Mouse (Mus musculus) neural tube, embryonic 15.5 days (tissue): ENCODE measurements at regions not wholly inside any gene's neighbourhood (a gene's known extent, or its start where the extent isn't known, plus 50 kb on each side); places are given as distances from the start of the nearest gene placed in this dataset.
A peak's percentile ranks its signal among the peaks of the same experiment; 100 is the strongest.

Experiments used
- ATAC-seq: fragments of 200-750 bp; cut with Nextera tagmentation; 2 replicates; pipeline ENCODE4 v1.8.0; 2017; ENCODE audit warnings: mild to moderate bottlenecking, moderate TSS enrichment, moderate library complexity; ENCODE audit not compliant: low FRiP score
- H3K27ac ChIP-seq: fragments of 300-500 bp; sonication (generic); replicated peaks from 2 replicates; pipeline ENCODE4 v1.5.1; 2015; ENCODE audit warnings: mild to moderate bottlenecking, inconsistent platforms
- H3K27me3 ChIP-seq: fragments of 300-500 bp; sonication (generic); replicated peaks from 2 replicates; pipeline ENCODE4 v1.6.1; 2015; ENCODE audit warnings: inconsistent platforms
- H3K36me3 ChIP-seq: fragments of 300-500 bp; sonication (generic); 2 replicates; pipeline ENCODE4 v1.6.1; 2015; ENCODE audit warnings: inconsistent platforms
- H3K4me1 ChIP-seq: fragments of 300-500 bp; sonication (generic); 2 replicates; pipeline ENCODE4 v1.6.1; 2015; ENCODE audit warnings: inconsistent platforms
- H3K4me2 ChIP-seq: fragments of 300-500 bp; sonication (generic); 2 replicates; pipeline ENCODE4 v1.6.1; 2015; ENCODE audit warnings: inconsistent platforms, mild to moderate bottlenecking, moderate library complexity
- H3K4me3 ChIP-seq: fragments of 300-500 bp; sonication (generic); replicated peaks from 2 replicates; pipeline ENCODE4 v1.5.1; 2015; ENCODE audit warnings: mild to moderate bottlenecking, inconsistent platforms
- H3K9ac ChIP-seq: fragments of 300-500 bp; sonication (generic); replicated peaks from 2 replicates; pipeline ENCODE4 v1.6.1; 2015; ENCODE audit warnings: mild to moderate bottlenecking, inconsistent platforms
- H3K9me3 ChIP-seq: fragments of 300-500 bp; sonication (generic); replicated peaks from 2 replicates; pipeline ENCODE4 v1.6.1; 2016; ENCODE audit warnings: inconsistent platforms
- WGBS: fragments of 180-500 bp; shearing (Covaris S2); methylation state at CpG from one replicate; pipeline ENCODE4 v1.1.7; 2015; ENCODE audit warnings: mixed read lengths; 5-methylcytosine and 5-hydroxymethylcytosine counted together

DNA sequence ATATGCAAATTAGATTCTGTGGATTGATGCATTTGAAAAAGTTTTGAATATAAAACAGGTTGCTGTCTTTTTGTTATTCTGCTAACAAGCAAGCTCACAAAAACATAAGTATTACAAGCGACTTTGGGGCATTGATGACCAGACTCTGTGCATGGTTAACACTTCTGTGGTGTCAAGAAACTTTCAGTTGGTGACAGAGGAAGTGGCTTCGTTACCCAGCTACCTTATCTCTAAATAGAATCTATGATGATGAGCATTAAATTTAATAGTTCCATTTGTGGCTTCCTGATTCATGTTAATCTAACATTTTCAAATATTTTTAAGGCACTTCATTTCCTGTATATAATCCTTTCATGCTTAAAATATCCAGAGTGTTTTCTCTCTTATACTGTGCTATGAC is 100.8 kb downstream of the Tm2d1 start:
- no peak for ATAC-seq
- no peaks in the 10 kb centered on the region for H3K9me3 ChIP-seq
- H3K4me1 ChIP-seq = no peaks in the 10 kb centered on the region
- H3K4me3 ChIP-seq = no peak overlapping the region
- no peak overlapping the region for H3K27ac ChIP-seq
- WGBS = 75% methylated on average over 2 of the region's 2 CpGs
- no peak overlapping the region for H3K9ac ChIP-seq
- no peaks in the 10 kb centered on the region for H3K27me3 ChIP-seq
- H3K4me2 ChIP-seq = no peak overlapping the region
- no peaks in the 10 kb centered on the region for H3K36me3 ChIP-seq

DNA sequence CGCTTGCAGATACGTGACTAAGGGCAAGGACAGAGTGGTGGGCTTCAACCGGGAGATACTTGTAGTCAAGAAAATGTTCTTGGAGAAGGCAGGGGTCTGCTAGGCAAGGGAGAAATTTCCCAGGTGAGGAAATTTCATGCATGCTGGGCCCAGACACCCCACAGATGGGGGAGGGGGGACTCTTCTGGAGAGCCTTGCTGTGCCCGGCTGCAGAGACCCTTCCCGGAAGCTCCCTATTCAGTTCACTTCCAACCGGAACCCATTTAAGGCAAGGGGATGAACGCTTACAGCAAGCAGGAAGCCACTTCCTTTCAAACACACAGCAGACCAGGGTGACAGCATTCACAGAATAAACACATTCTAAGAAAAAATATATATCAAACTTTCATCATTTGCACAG is 124.8 kb downstream of the Tm2d1 start:
- Histone ChIP-seq H3K4me3 (no peak overlapping the region), H3K9ac (no peak overlapping the region), H3K36me3 (no peaks in the 10 kb centered on the region), H3K9me3 (no peaks in the 10 kb centered on the region), H3K4me1 (no peaks in the 10 kb centered on the region), H3K27me3 (no peaks in the 10 kb centered on the region), H3K27ac (no peak overlapping the region), H3K4me2 (no peak overlapping the region)
- 82% methylated on average over 7 of the region's 7 CpGs for WGBS
- ATAC-seq = no peak

DNA sequence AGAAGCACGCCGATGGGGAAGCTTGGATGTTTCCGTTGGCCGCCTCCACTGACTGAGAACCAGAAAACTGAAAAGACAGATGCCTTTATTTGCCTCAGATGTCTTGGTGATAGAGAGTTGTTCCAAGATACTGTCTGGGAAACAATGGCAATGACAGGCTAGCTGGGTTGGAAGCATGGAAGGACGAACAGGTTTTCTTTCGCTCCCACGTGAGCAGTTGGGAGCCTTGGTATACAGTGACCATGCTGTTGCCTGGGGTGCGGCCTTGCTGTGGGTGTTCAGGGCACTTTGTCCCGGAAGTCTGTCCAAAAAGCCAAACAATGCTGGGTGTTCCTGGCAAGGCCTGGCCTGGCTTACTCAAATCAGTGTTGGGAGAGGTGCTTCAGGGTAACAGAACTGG is 125.4 kb downstream of the Tm2d1 start:
- no peaks in the 10 kb centered on the region for H3K27me3 ChIP-seq
- 90% methylated on average over 9 of the region's 9 CpGs for WGBS
- no peaks in the 10 kb centered on the region for H3K36me3 ChIP-seq
- H3K9me3 ChIP-seq = no peaks in the 10 kb centered on the region
- no peak for ATAC-seq
- H3K4me3 ChIP-seq = no peak overlapping the region
- no peak overlapping the region for H3K9ac ChIP-seq
- H3K4me2 ChIP-seq = no peak overlapping the region
- H3K4me1 ChIP-seq = no peaks in the 10 kb centered on the region
- no peak overlapping the region for H3K27ac ChIP-seq

DNA sequence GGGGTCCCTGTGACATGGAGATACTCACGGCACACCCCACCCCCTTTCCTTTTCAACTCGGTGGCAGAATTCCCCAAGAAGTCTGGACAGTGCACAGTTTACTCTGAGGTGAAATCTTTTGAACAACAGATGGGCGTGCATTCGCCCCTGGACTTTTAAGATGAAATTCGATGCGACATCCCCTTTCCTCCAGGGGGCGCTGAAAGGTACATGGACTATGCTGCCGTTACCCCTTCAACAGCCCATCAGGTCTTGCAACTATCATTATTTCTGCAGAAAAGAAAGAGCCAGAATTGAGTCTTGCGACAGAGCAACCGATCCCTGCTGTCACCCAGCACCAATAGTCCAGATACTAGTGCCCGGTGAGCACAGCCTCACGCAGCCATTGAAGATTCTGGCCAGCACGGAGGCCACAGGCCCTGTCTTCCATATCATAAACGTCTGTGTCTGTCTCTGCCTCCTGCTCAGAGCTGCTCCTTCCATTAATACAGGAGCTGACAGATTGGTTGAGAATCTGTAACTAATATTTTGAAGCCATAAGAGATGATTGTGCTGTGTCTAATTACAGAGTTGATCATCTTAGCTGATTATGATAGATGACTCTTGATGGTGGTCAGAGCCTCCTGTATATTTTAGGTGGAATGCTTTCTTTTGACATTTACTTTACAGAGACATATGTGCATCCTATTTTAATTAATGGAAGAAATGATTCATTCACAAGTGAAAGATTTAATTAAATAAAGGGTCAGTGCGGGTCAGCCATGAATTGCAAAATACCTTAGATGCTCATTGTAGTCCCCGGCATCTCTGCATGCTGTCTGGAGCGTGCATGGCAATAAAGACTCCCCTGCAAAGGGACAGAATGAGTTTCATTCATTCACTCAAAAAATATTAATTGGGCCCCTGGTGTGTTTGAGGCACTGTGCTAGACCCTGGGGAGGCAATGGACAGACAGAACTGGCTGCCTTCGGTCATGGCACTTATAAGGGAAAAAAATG is 128.0 kb downstream of the Tm2d1 start:
- no peak overlapping the region for H3K27ac ChIP-seq
- ATAC-seq = no peak
- H3K4me3 ChIP-seq = no peak overlapping the region
- no peaks in the 10 kb centered on the region for H3K36me3 ChIP-seq
- H3K9me3 ChIP-seq = no peaks in the 10 kb centered on the region
- H3K9ac ChIP-seq = no peak overlapping the region
- no peaks in the 10 kb centered on the region for H3K4me1 ChIP-seq
- no peak overlapping the region for H3K4me2 ChIP-seq
- no peaks in the 10 kb centered on the region for H3K27me3 ChIP-seq
- 48% methylated on average over 18 of the region's 18 CpGs for WGBS

DNA sequence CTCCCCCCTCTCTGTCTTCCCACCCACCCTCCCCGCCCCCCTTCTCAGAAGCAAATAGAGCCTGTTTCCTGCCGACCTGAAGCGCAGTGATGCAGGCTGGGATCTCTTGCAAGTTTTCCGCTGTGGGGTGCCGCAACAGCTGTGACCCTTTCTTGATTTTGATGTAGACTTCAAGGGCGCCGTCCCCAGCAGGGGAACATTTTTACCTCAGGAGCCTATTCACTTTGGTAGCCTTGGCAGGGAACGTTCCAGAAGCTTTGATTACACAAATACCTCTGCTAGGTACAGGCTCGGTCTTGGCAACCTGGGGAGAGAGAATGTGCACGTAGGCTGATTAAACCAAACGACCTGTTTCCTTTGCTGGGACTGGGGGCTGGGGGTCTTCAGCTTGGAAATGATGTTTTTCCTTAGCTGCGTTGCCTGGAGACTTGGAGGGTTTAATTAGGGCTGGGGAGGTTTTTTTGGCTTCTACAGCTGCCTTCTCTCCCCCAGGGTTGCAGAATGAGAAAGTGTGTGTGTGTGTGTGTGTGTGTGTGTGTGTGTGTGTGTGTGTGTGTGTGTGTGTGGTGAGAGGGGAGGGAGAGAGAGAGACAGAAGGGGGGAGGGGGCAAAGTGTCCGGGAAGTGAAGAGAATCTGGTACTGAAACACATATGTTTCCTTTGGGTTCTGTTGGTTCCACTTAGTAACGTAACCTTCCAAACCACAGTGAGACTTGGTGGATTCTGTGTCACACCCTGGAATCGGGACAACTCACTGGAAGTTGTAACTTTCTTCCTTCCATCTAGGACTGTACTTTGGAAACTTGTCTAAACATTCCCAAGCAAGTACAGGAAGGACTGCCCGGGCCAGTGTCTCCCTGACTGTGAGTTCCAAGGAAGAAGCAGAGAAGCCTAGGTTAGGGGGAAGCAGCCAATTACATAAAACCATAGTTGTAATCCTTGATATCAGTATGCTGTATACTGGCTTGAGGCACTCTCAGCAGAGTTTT is 138.9 kb downstream of the Tm2d1 start:
- Histone ChIP-seq H3K9ac (peak overlapping the region; percentile 27; the same call in 1 of the 2 replicates), H3K4me3 (peak overlapping the region; percentile 36), H3K9me3 (no peaks in the 10 kb centered on the region), H3K27me3 (no peaks in the 10 kb centered on the region), H3K36me3 (no peaks in the 10 kb centered on the region), H3K4me1 (peaks cover 12% of the 10 kb centered on the region), H3K27ac (peak overlapping the region; percentile 67), H3K4me2 (peak overlapping the region; percentile 58)
- 6% methylated on average over 15 of the region's 16 CpGs for WGBS
- ATAC-seq = peak; percentile 82

DNA sequence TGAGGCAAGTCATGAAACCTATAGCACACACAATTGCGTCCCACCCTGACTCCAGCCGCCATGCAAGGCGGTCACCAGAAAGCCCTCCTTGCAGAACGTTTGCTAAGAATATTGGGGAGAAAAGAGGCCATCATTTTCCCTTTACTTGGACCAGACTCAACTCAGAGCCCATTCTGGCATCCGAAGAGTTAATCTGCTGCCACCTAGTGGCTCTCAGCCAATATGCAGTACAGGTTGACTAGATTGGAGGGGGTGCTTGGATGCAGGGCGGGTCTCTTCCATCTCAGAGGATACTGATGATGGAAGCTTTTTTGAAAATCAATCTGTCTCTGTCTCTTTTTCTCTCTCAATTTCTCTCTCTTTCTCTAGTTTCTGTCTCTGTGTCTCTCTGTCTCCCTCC is 139.6 kb downstream of the Tm2d1 start:
- Histone ChIP-seq H3K27ac (peak overlapping the region; percentile 29; the same call in 1 of the 2 replicates), H3K9ac (no peak overlapping the region), H3K4me1 (peaks cover 12% of the 10 kb centered on the region), H3K9me3 (no peaks in the 10 kb centered on the region), H3K27me3 (no peaks in the 10 kb centered on the region), H3K4me3 (peak overlapping the region; percentile 36), H3K36me3 (no peaks in the 10 kb centered on the region), H3K4me2 (peak overlapping the region; percentile 58)
- WGBS = 6% methylated on average over 6 of the region's 6 CpGs
- peak; percentile 94 for ATAC-seq

DNA sequence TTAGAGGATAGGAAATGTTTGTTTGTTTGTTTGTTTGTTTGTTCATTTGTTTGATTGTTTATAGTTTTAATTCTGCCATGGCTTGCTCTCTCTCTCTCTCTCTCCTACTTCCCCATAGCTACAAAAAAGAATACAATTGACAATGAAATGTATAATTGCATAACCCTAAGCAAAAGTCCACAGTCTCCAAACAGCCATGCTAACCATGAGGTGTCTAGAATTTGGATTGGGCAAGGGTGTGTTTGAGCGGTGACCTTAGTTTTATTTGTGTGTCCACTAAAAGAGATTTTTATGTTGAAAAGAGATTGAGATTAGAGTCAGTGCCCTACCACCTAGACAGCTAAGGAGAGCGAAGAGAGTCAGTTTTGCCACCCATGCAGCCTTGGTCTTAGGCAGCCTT is 141.2 kb downstream of the Tm2d1 start:
- no peak overlapping the region for H3K4me2 ChIP-seq
- H3K4me1 ChIP-seq = peaks cover 12% of the 10 kb centered on the region
- ATAC-seq = no peak
- no peaks in the 10 kb centered on the region for H3K27me3 ChIP-seq
- no peak overlapping the region for H3K27ac ChIP-seq
- no peak overlapping the region for H3K4me3 ChIP-seq
- H3K9me3 ChIP-seq = no peaks in the 10 kb centered on the region
- no peaks in the 10 kb centered on the region for H3K36me3 ChIP-seq
- H3K9ac ChIP-seq = no peak overlapping the region
- 98% methylated on average over 2 of the region's 2 CpGs for WGBS

DNA sequence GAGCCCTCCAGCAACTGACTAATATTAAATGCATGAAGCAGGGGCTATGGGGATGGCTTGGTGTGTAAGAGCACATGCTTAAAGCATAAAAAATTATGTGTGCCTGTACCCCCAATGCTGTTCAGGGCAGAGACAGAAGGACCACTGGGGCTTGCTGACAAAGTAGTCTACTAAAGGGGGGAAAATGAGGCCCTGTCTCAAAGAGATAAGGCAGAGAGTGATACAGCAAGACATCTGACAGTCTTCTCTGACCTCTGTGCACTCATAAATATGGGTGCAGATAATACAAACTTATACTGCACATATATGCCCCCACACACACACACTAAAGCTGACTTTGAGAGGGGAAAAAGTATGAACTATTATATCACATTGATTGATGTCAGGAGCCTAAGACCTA is 142.8 kb downstream of the Tm2d1 start:
- H3K27ac ChIP-seq = no peak overlapping the region
- H3K4me2 ChIP-seq = no peak overlapping the region
- H3K9ac ChIP-seq = no peak overlapping the region
- peaks cover 12% of the 10 kb centered on the region for H3K4me1 ChIP-seq
- H3K27me3 ChIP-seq = no peaks in the 10 kb centered on the region
- no peaks in the 10 kb centered on the region for H3K9me3 ChIP-seq
- H3K36me3 ChIP-seq = no peaks in the 10 kb centered on the region
- no peak for ATAC-seq
- H3K4me3 ChIP-seq = no peak overlapping the region

DNA sequence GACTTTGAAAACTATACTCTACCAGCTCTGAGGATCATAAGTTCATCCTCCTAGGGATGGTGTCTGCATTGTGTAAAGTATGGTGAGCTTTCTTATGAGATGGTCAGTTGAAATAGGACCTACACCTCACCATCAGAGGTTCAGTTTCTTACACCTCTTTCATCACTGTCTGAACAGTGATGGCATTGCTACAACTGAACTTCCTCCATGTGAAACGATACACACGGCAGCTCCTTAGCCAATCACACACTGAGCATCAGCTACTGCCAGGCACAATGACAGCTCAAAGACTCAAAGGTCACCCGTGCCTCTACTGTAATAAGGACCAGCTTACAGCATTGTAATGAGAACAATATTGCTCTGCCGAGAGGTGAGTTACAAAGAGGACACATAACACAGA is 145.0 kb downstream of the Tm2d1 start:
- H3K27ac ChIP-seq = no peak overlapping the region

DNA sequence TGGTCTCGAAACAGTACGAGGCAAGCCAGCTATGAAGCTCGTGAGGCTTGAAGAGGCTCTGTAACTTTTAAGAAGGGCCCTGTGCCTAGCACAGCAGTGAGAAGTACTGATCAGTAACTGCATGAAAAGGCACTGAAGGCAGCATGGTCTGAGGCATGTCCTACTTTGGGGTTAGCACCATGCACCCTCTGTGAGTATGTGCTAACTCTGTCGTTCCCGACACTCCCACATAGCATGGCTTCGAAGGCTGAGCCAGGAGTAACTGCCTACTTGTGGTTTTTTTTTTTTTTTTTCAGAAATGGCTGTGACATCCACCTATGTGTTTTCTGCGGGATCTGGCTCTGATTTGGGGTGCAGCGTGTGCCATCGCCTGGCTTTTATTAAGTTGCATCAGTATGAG is 145.6 kb downstream of the Tm2d1 start:
- Histone ChIP-seq H3K4me2 (no peak overlapping the region), H3K27me3 (no peaks in the 10 kb centered on the region), H3K4me3 (no peak overlapping the region), H3K9me3 (no peaks in the 10 kb centered on the region), H3K4me1 (no peaks in the 10 kb centered on the region), H3K27ac (no peak overlapping the region), H3K9ac (no peak overlapping the region), H3K36me3 (no peaks in the 10 kb centered on the region)
- 91% methylated on average over 9 of the region's 9 CpGs for WGBS
- ATAC-seq = no peak

More for the DNA sequence above, 145.0 kb downstream of the Tm2d1 start:
- Histone ChIP-seq H3K4me1 (peaks cover 3% of the 10 kb centered on the region), H3K4me2 (no peak overlapping the region), H3K9me3 (no peaks in the 10 kb centered on the region), H3K27me3 (no peaks in the 10 kb centered on the region), H3K9ac (no peak overlapping the region), H3K4me3 (no peak overlapping the region), H3K36me3 (no peaks in the 10 kb centered on the region)
- WGBS = 80% methylated on average over 4 of the region's 4 CpGs
- ATAC-seq = no peak

DNA sequence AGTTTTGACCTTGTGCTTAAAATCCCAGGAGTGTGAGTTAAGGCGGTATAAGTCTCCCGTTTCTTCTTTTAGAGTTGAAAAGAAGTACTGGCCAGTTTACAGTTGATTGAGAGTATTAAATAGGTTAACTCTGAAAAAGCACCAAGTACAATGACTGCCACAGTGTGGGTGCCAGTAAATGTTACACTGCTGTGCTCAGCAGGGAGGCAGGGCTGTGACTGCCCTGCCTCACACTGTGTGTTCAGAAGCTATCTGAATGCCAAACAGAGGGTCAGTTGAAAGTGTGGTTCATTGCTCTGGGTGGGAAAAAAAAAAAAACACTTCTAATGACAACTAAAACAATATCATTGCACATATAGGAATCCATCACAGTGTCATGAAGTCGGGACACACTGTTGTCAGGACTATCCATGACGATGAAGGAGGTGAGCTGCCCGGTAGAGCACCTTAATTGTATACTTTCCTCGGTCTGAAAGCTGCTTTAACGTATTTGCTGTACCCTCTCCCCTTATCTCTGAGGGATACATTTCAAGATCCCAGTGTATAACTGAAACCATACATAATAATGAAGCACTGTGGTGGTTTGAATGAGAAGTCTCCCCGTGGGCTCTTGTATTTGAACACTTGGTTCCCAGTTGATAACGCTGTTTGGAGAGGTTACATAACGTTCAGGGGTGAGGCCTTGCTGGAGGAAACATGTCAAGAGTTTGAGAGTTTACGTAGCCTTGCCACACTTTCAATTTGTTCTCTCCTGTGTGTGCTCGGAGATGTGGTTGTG is 146.9 kb downstream of the Tm2d1 start:
- no peaks in the 10 kb centered on the region for H3K27me3 ChIP-seq
- no peak; the same call in 1 of the 2 replicates for ATAC-seq
- H3K9me3 ChIP-seq = no peaks in the 10 kb centered on the region
- H3K27ac ChIP-seq = 0 out of 2 replicates have a peak overlapping the region, but pooled peaks have one; percentile 34
- no peak overlapping the region for H3K9ac ChIP-seq
- H3K4me2 ChIP-seq = no peak overlapping the region
- 49% methylated on average over 12 of the region's 12 CpGs for WGBS
- no peak overlapping the region for H3K4me3 ChIP-seq
- no peaks in the 10 kb centered on the region for H3K36me3 ChIP-seq
- H3K4me1 ChIP-seq = no peaks in the 10 kb centered on the region
